26 mouse cellular contexts compared by ENCODE assay signal in genomic region chr11:22600370-22600769, GRCm38 (mm10).
DNase-seq lines count a peak whose midpoint lies in the region; ATAC-seq and TF ChIP-seq lines count a peak whose summit lies in the region.
"Had no signal": no experiment of that assay in that cellular context is flagged by ENCODE, and none has a peak within 500 bp of the region (broad histone marks: within the 10 kb centered on the region; RNA-seq: fewer than 3 reads in every experiment).

No protein-coding gene starts in this region.

- H3K9ac ChIP-seq in limb, embryonic 14.5 days (ENCODE audit: low read depth, low read length, severe bottlenecking): no peak overlapping the region
- H3K9ac ChIP-seq in ES-Bruce4 (ENCODE audit: low read depth, poor library complexity, severe bottlenecking): no peak overlapping the region
- H3K9ac ChIP-seq in ES-E14 (ENCODE audit: insufficient read depth, low read depth, low read length, poor library complexity, severe bottlenecking): no peak overlapping the region
- H3K9ac ChIP-seq: embryonic facial prominence, embryonic 13.5 days; forebrain, postnatal 0 days; hindbrain, embryonic 13.5 days; intestine, embryonic 15.5 days had no signal

- no peak for TF ChIP-seq POLR2A in limb, embryonic 14.5 days (IDR thresholded peaks at IDR 0.05; ENCODE audit: borderline replicate concordance, extremely low read depth, insufficient read depth, insufficient read length)
- no peak for TF ChIP-seq POLR2A in ES-Bruce4 (IDR thresholded peaks at IDR 0.05; ENCODE audit: insufficient read depth, low read length)

- DNase-seq in limb, embryonic 14.5 days (ENCODE audit: low spot score): peak; percentile 33
- DNase-seq in limb, embryonic 10.5 days (ENCODE audit: low spot score): no peak
- DNase-seq in ES-E14 (ENCODE audit: low read depth, low spot score): no peak
- peak; percentile 95 for DNase-seq in ZHBTc4 (ENCODE audit: low read depth, low spot score)
- no peak for DNase-seq in embryo, embryonic 9.5 days (ENCODE audit: extremely low spot score)
- no peak for DNase-seq in forebrain, embryonic 10.5 days (ENCODE audit: extremely low spot score, low spot score)
- DNase-seq: adrenal gland, postnatal 10 days; adrenal gland, postnatal 36 days; cerebellum, adult 18-20 months; cerebellum, adult 9-10 months; cerebellum, postnatal 14 days; forebrain, postnatal 0 days; gastrocnemius, adult 2 months; gastrocnemius, postnatal 14 days; heart, adult 2 months; kidney, adult 11 months; kidney, adult 8-10 months had no signal

- TF ChIP-seq EP300 in ES-Bruce4 (IDR thresholded peaks at IDR 0.05; ENCODE audit: insufficient read depth, low read depth, low read length): peak; percentile 96

- ATAC-seq in limb, embryonic 14.5 days (ENCODE audit: low FRiP score, low read depth): no peak
- ATAC-seq: CD4-positive, CD25-positive, alpha-beta regulatory T cell, adult 4 months; forebrain, embryonic 14.5 days; forebrain, postnatal 0 days; hindbrain, embryonic 16.5 days; intestine, embryonic 15.5 days had no signal

- no peaks in the 10 kb centered on the region for H3K9me3 ChIP-seq in limb, embryonic 14.5 days (ENCODE audit: control insufficient read depth, low read length)
- H3K9me3 ChIP-seq in limb, embryonic 10.5 days (replicated peaks): no peaks in the 10 kb centered on the region
- peaks cover 24% of the 10 kb centered on the region for H3K9me3 ChIP-seq in ES-Bruce4 (replicated peaks; ENCODE audit: control insufficient read depth, insufficient read depth, low read length, poor library complexity, severe bottlenecking)
- no peaks in the 10 kb centered on the region for H3K9me3 ChIP-seq in ES-E14 (ENCODE audit: control insufficient read depth, insufficient read depth, low read depth, low read length)
- no peaks in the 10 kb centered on the region for H3K9me3 ChIP-seq in forebrain, embryonic 10.5 days
- H3K9me3 ChIP-seq: embryonic facial prominence, embryonic 13.5 days; heart, embryonic 10.5 days; hindbrain, embryonic 10.5 days; hindbrain, embryonic 13.5 days; intestine, embryonic 15.5 days had no signal

- no peaks in the 10 kb centered on the region for H3K36me3 ChIP-seq in limb, embryonic 14.5 days (ENCODE audit: control insufficient read depth, insufficient read depth, low read length)
- no peaks in the 10 kb centered on the region for H3K36me3 ChIP-seq in limb, embryonic 10.5 days
- H3K36me3 ChIP-seq in ES-Bruce4 (ENCODE audit: control insufficient read depth, insufficient read depth, low read length, poor library complexity, severe bottlenecking) (no peaks in the 10 kb centered on the region), ES-E14 (ENCODE audit: control insufficient read depth, insufficient read depth, low read length, poor library complexity, severe bottlenecking) (peaks cover 4% of the 10 kb centered on the region; the same call in 1 of the 2 replicates)
- H3K36me3 ChIP-seq in forebrain, embryonic 10.5 days (replicated peaks): no peaks in the 10 kb centered on the region
- H3K36me3 ChIP-seq: embryonic facial prominence, embryonic 13.5 days; heart, embryonic 10.5 days; hindbrain, embryonic 10.5 days; hindbrain, embryonic 13.5 days; intestine, embryonic 15.5 days had no signal

- H3K4me3 ChIP-seq in limb, embryonic 14.5 days (replicated peaks; ENCODE audit: low read length): no peak overlapping the region
- no peak overlapping the region for H3K4me3 ChIP-seq in limb, embryonic 10.5 days
- H3K4me3 ChIP-seq in ES-Bruce4 (ENCODE audit: low read depth, low read length) (no peak overlapping the region), ES-E14 (ENCODE audit: insufficient read depth in 1 of 2, low read depth in 1 of 2, low read length in 2 of 2, poor library complexity in 1 of 2, severe bottlenecking in 1 of 2) (no peak overlapping the region)
- no peak overlapping the region for H3K4me3 ChIP-seq in forebrain, embryonic 10.5 days
- H3K4me3 ChIP-seq: embryonic facial prominence, embryonic 13.5 days; gastrocnemius, adult 2 months; heart, adult 2 months; heart, embryonic 10.5 days; hindbrain, embryonic 10.5 days; hindbrain, embryonic 13.5 days; intestine, embryonic 15.5 days had no signal

- TF ChIP-seq CTCF in ES-Bruce4 (IDR thresholded peaks at IDR 0.05; ENCODE audit: low read depth, low read length): no peak

- H3K27me3 ChIP-seq in limb, embryonic 14.5 days (ENCODE audit: control insufficient read depth, insufficient read depth, low read length): no peaks in the 10 kb centered on the region
- H3K27me3 ChIP-seq in limb, embryonic 10.5 days (ENCODE audit: low read depth, poor library complexity, severe bottlenecking): no peaks in the 10 kb centered on the region
- no peaks in the 10 kb centered on the region for H3K27me3 ChIP-seq in ES-Bruce4 (ENCODE audit: control insufficient read depth, insufficient read depth, low read length, poor library complexity, severe bottlenecking)
- no peaks in the 10 kb centered on the region for H3K27me3 ChIP-seq in forebrain, embryonic 10.5 days (ENCODE audit: poor library complexity, severe bottlenecking)
- H3K27me3 ChIP-seq: embryonic facial prominence, embryonic 13.5 days; hindbrain, embryonic 13.5 days; intestine, embryonic 15.5 days had no signal

- H3K27ac ChIP-seq in limb, embryonic 14.5 days (replicated peaks; ENCODE audit: low read depth, low read length): no peak overlapping the region
- H3K27ac ChIP-seq in limb, embryonic 10.5 days: no peak overlapping the region
- H3K27ac ChIP-seq in ES-Bruce4 (ENCODE audit: insufficient read depth, low read length) (peak overlapping the region; percentile 96), ES-E14 (ENCODE audit: insufficient read depth, low read depth, low read length, poor library complexity, severe bottlenecking) (peak overlapping the region; percentile 70; the same call in 1 of the 2 replicates)
- H3K27ac ChIP-seq in forebrain, embryonic 10.5 days: no peak overlapping the region
- H3K27ac ChIP-seq: embryonic facial prominence, embryonic 13.5 days; gastrocnemius, adult 2 months; heart, adult 2 months; heart, embryonic 10.5 days; hindbrain, embryonic 10.5 days; hindbrain, embryonic 13.5 days; intestine, embryonic 15.5 days had no signal

- WGBS in limb, embryonic 14.5 days: 48% methylated on average over 7 of the region's 7 CpGs
- 59% methylated on average over 7 of the region's 7 CpGs for WGBS in limb, embryonic 10.5 days
- 60% methylated on average over 7 of the region's 7 CpGs for WGBS in forebrain, embryonic 10.5 days

- in situ Hi-C loops in ES-E14 (cut with MboI; ENCODE audit: low sequenced_read_pairs in 2 of 2, unreplicated experiment in 2 of 2): no loop called here

- H3K4me1 ChIP-seq in limb, embryonic 14.5 days (ENCODE audit: control insufficient read depth, insufficient read depth, low read length): peaks cover 10% of the 10 kb centered on the region; the same call in 1 of the 2 replicates
- no peaks in the 10 kb centered on the region for H3K4me1 ChIP-seq in limb, embryonic 10.5 days
- H3K4me1 ChIP-seq in ES-Bruce4 (ENCODE audit: control insufficient read depth, insufficient read depth, low read length) (peaks cover 2% of the 10 kb centered on the region), ES-E14 (ENCODE audit: control insufficient read depth in 2 of 2, insufficient read depth in 2 of 2, low read length in 2 of 2, poor library complexity in 1 of 2) (peaks cover 3 to 13% of the 10 kb centered on the region in 2 experiments)
- 0 out of 2 replicates have a peak, but pooled peaks cover 2% of the 10 kb centered on the region for H3K4me1 ChIP-seq in forebrain, embryonic 10.5 days
- H3K4me1 ChIP-seq: intestine, embryonic 15.5 days had no signal

- H3K4me2 ChIP-seq in limb, embryonic 14.5 days (replicated peaks; ENCODE audit: low read depth, low read length, severe bottlenecking): no peak overlapping the region
- H3K4me2 ChIP-seq: embryonic facial prominence, embryonic 13.5 days; hindbrain, embryonic 13.5 days; intestine, embryonic 15.5 days had no signal

TF ChIP-seq in ES-E14, 5 proteins besides CTCF, POLR2A, EP300 and RAD21:
- TF ChIP-seq ZC3H11A (IDR thresholded peaks at IDR 0.05; ENCODE audit: borderline replicate concordance, low read depth, low read length) (no peak), MAFK (IDR thresholded peaks at IDR 0.05; ENCODE audit: insufficient read depth, low read depth, low read length) (no peak), ZNF384 (IDR thresholded peaks at IDR 0.05; ENCODE audit: low read depth, low read length) (no peak), HCFC1 (IDR thresholded peaks at IDR 0.05; ENCODE audit: borderline replicate concordance, insufficient read depth, low read length) (no peak)
TF ChIP-seq in ES-E14: peak in this region for 0.

Comparison
In these comparisons a context has a peak if more than half of its experiments do, and no peak if none do; other contexts are left out.
1. DNase-seq: peak in limb, embryonic 14.5 days (single experiment) and ZHBTc4 (single experiment); none in limb, embryonic 10.5 days (single experiment), ES-E14 (single experiment), embryo, embryonic 9.5 days (single experiment) and forebrain, embryonic 10.5 days (single experiment).
2. H3K27ac ChIP-seq: peak in ES-Bruce4 (single experiment) and ES-E14 (single experiment); none in limb, embryonic 14.5 days (single experiment), limb, embryonic 10.5 days (single experiment) and forebrain, embryonic 10.5 days (single experiment).